Mouse (Mus musculus): ENCODE data around the gene Taf15. TPM values are rescaled to one million over a fixed set of nuclear protein-coding genes. Genes with fewer than 3 reads are reported as not detected.

Gene Taf15
- total RNA-seq, 2 experiments from 2014 or later, result 33.7 to 33.8 TPM

DNA sequence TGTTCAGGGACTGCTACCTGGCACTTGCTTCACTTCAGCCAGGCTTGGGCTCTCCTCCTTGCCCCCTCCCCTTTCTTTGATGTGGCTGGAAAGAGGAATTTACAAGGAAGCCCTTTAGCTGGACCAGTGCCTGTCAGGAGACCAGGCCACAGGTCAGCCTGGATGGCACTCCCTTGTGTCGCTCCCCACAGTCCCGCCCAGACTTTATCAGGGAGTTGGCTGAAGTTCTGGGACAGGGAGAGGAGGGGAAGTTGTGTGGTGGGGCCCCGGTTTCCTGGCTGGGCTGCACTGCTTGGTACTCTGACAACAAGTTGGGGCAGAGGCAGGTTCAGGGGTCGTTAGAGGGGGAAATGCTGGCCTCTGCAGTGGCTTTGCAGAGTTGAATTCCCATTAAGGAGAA, 18.3 kb upstream of the Taf15 start:
- DNase-seq (ENCODE audit: low spot score), result peak; percentile 52
- intact Hi-C loops (cut with DNase I), result no loop called here

DNA sequence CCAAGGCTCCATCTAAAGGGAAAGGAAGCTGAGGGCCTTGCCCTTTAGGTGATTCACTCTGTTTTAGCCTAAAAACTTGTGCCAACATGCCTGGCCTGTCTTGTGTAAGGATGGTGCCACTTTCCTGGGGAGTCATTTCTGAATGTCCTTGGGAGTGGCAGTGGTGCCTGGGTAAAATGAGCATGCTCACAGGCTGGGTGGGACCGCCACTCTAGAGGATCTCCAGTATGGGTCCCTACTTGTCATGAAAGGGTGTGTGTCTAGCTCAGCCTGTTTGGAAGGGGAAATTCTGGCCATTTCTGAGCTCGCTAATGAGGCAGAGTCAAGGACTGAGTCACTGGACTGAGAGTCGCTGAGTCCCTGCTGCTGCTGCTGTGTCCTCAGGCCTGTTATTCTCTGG, 17.3 kb upstream of the Taf15 start:
- intact Hi-C loops (cut with DNase I), result no loop called here
- no peak for DNase-seq (ENCODE audit: low spot score)

- DNase-seq (ENCODE audit: low spot score), result no peak
- intact Hi-C loops (cut with DNase I), result no loop called here
Observed at GRCm38 (mm10) chr11:83457257-83457656, 15.6 kb upstream of the Taf15 start.

DNA sequence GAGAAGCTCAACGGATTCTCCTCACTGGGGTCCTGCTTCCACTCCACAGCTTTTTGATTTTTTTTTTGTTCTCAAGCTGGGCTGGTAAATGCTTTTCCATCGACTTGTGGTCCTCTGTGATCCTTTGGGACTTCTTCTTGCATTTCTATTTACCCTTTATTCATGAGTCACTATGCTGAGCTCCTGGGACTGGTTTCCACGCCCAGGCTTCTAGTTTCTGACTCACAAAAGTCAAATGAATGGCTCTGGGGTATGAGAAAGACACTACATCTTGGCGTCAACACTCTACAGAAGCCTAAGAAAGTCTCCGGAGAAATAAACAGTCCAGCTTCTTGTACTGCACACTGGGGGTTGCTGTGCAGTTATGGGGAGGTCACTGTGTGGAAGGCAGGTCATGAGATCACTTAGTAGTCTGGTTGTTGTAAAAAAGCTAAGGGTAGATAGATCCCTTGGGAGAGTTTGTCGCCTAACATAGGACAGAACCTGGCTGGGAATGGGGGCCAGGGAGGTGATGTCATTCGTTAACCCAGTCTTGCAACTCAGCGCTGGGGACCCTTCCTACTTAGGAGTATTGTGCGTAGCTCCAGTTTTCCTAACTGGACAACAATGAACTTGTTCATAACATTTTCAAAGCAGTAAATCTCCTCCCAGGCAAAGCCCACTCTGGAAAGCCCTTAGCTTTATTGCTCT, 14.8 kb upstream of the Taf15 start:
- intact Hi-C loops (cut with DNase I), result no loop called here
- no peak for DNase-seq (ENCODE audit: low spot score)

DNA sequence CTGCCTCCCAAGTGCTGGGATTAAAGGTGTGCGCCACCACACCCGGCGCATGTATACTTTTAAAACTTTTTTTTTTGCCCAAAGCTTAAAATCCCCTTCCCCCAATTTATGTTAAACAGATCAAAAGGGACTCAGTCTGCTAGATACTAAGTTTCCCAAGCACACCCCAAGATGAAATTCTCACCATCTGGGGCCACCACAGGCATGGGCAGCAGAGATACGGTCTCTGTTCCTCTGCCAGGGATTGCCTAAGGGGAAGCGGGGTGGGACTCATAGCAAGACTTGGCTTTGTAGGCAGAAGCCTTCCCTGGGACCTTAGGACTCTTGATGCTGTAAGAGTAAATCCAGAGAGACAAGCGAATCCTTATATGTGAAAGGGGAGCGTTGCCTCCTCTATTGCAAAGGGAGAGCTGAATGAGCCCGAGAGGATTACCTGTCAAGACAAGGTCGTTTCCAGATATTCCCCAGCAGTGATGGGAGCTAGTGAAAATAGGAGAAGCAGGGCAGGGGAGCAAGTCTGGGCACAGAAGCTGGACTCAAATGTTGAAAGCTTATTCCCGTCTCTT, 11.3 kb upstream of the Taf15 start:
- DNase-seq (ENCODE audit: low spot score), result no peak
- intact Hi-C loops (cut with DNase I), result loop anchor here (10.0 kb wide), 1 partner anchor 507 kb away; the partner anchor contains the start of gene Slfn5

- intact Hi-C loops (cut with DNase I), result loop anchor here (10.0 kb wide), 1 partner anchor 508 kb away; the partner anchor contains the start of gene Slfn5
Observed at GRCm38 (mm10) chr11:83462711-83463244, 10.1 kb upstream of the Taf15 start, which contains the start of gene Mmp28. TSS of gene Mmp28 (minus strand) at chr11:83463071.

GRCm38 (mm10) chr11:83465976-83466375, 6.9 kb upstream of the Taf15 start:
- intact Hi-C loops (cut with DNase I), result loop anchor here (10.0 kb wide), 1 partner anchor 511 kb away; the partner anchor contains the start of gene Slfn5
- no peak for DNase-seq (ENCODE audit: low spot score)

More at GRCm38 (mm10) chr11:83462711-83463244, 10.1 kb upstream of the Taf15 start, which contains the start of gene Mmp28:
- peak; percentile 68 for DNase-seq (ENCODE audit: low spot score)

DNA sequence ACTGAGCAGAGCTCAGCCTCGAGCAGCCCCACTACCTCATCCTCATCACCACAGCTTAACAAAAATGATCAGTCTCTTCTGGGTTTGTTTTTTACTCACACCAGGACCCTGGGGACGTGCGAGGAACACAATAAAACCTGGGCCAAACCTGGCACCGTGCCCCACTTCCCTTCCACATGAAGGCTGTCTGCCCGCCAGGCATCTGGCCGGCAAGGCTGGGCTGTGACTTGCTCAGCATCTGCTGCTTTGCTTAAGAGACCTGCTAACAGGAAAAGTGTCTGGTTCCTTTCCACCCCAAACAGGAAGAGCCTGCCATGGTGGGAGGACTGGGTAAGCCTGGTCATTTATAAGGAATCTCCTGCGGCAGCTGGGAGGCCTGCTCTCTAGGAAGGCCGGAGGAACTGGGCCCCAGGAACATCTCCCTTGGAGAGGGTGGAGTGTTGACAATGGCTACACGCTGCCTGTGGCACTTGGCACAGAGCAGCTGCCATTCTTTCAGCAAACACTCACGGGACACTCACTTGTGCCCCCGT, 5.7 kb upstream of the Taf15 start:
- peak; percentile 78 for DNase-seq (ENCODE audit: low spot score)
- intact Hi-C loops (cut with DNase I), result loop anchor here (10.0 kb wide), 1 partner anchor 512 kb away; the partner anchor contains the start of gene Slfn5

DNA sequence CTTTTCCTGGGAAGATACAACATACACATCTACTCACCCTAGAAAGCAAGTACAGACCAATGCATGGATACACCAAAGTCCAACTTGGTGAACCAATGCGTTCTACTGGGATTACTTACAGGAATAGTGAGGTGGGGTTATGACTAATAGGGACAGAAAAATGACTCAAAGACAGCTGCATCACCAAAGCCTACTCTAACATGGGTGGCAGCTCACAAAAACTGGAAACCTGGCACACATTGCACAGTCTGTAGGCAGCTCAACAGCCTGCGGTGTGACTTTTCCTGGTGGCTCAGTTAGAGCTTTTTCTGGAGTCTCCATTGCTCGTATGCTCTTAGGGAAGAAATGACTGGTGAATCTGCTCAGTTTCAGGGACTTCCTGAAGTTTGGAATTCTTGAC, 4.1 kb upstream of the Taf15 start:
- no peak for DNase-seq (ENCODE audit: low spot score)
- intact Hi-C loops (cut with DNase I), result loop anchor here (10.0 kb wide), 1 partner anchor 514 kb away; the partner anchor contains the start of gene Slfn5

- no peak for DNase-seq (ENCODE audit: low spot score)
- intact Hi-C loops (cut with DNase I), result loop anchor here (1.0 kb wide), 1 partner anchor 28 kb away; no protein-coding TSS in a partner anchor
Observed at GRCm38 (mm10) chr11:83471766-83472165, 1.1 kb upstream of the Taf15 start.

GRCm38 (mm10) chr11:83473235-83474016, 540 bp downstream of the Taf15 start:
- intact Hi-C loops (cut with DNase I), result no loop called here

GRCm38 (mm10) chr11:83491488-83491887, 18.6 kb downstream of the Taf15 start:
- intact Hi-C loops (cut with DNase I), result no loop called here
- no peak for DNase-seq (ENCODE audit: low spot score)

More at GRCm38 (mm10) chr11:83473235-83474016, 540 bp downstream of the Taf15 start:
- DNase-seq (ENCODE audit: low spot score), result no peak

GRCm38 (mm10) chr11:83495571-83495970, 22.7 kb downstream of the Taf15 start:
- no peak for DNase-seq (ENCODE audit: low spot score)
- intact Hi-C loops (cut with DNase I), result no loop called here

DNA sequence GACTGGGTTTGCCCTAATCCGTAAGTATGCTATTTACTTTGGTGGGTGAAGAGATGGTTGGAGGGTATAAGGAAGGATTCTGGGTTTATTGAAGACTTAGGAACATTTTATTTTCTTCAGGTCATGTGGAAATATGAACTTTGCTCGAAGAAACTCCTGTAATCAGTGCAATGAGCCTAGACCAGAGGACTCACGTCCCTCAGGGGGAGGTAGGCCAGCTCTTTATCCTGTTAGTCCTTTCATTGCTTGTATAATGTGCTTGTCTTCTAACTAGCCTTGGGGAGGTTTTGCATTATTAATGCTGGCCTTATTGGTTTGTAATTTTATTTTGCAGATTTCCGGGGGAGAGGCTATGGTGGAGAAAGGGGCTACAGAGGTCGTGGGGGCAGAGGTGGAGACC, 31.4 kb downstream of the Taf15 start:
- DNase-seq (ENCODE audit: low spot score), result no peak

GRCm38 (mm10) chr11:83509521-83509920, 36.6 kb downstream of the Taf15 start:
- intact Hi-C loops (cut with DNase I), result no loop called here
- no peak for DNase-seq (ENCODE audit: low spot score)

More for the DNA sequence above, 31.4 kb downstream of the Taf15 start:
- intact Hi-C loops (cut with DNase I), result no loop called here

DNA sequence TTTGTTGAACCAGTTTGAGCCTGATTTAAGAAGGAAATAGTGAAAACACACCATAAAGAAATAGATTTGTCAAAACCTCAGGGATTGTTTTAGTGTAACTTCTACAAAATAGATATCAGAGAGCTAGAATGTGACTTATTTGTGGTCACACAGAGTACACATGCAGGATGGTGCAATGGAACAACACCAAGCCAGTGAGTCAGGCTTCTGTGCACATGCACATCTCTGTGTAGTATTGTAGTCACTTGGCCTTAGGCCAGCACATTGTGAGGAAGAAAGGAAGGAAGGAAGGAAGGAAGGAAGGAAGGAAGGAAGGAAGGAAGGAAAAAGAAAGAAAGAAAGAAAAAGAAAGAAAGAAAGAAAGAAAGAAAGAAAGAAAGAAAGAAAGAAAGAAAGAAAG, 44.3 kb downstream of the Taf15 start:
- intact Hi-C loops (cut with DNase I), result no loop called here
- no peak for DNase-seq (ENCODE audit: low spot score)

GRCm38 (mm10) chr11:83518371-83518770, 45.5 kb downstream of the Taf15 start:
- intact Hi-C loops (cut with DNase I), result no loop called here
- no peak for DNase-seq (ENCODE audit: low spot score)

DNA sequence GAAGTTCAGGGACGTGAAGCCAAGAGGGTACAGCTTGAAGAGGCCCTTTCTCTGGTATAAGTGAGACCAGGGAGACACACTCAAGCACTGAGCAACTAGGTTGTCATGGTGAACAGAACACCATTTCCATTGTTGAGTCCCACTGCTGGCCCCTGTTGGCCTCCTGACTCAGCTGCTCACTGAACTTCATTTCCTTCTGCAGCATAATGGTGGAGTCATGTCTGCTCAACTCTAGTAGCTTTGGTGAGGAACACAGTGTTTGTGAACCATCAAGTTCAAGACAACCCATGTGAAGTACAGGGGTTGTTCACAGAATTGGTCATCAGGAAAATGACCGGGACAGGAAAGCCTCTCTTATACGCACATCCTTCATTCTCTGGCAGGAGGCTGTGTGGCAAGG, 49.2 kb downstream of the Taf15 start, which contains the start of gene Heatr9:
TSS of gene Heatr9 (minus strand) at position 101 of the 400 bp plus-strand sequence.
- no peak for DNase-seq (ENCODE audit: low spot score)
- intact Hi-C loops (cut with DNase I), result no loop called here

DNA sequence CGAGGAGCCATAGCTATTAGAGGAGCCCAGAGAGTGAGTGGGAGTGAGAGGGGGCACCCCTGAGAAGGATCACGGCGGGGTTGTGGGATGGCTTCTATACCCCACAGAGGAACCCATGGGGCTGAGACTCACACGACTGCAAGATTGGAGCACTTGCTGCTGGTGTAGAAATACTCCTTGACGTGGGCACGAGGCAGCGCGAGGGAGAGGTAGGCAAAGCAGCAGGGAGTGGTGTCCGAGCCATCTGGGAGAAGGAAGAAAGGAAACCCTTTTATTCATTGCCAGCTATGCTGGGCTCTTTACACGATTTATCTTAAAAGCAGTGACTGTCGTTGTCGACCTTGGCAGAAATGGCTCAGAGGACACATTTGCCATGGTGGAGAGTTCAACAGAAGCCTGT, 56.1 kb downstream of the Taf15 start:
- no peak for DNase-seq (ENCODE audit: low spot score)
- intact Hi-C loops (cut with DNase I), result no loop called here

GRCm38 (mm10) chr11:83530360-83530759, 57.5 kb downstream of the Taf15 start, which contains the start of gene Ccl5:
TSS of gene Ccl5 (minus strand) at chr11:83530518.
- no peak for DNase-seq (ENCODE audit: low spot score)
- intact Hi-C loops (cut with DNase I), result no loop called here

Measured in heart, postnatal 25 days (tissue).